Mouse (Mus musculus): ENCODE results near the gene Bcam.

Bcam gene

GRCm38 (mm10) chr7:19751070-19751383 is 19.8 kb downstream of the Bcam start:
- no peak for DNase-seq

- DNase-seq: peak; percentile 75
Measured at GRCm38 (mm10) chr7:19750217-19751069, 20.4 kb downstream of the Bcam start, which contains the start of gene Nectin2. Nectin2 (minus strand) TSS chr7:19750483.

- peak; percentile 74 for DNase-seq
Measured at GRCm38 (mm10) chr7:19749389-19750216, 21.2 kb downstream of the Bcam start.

DNA sequence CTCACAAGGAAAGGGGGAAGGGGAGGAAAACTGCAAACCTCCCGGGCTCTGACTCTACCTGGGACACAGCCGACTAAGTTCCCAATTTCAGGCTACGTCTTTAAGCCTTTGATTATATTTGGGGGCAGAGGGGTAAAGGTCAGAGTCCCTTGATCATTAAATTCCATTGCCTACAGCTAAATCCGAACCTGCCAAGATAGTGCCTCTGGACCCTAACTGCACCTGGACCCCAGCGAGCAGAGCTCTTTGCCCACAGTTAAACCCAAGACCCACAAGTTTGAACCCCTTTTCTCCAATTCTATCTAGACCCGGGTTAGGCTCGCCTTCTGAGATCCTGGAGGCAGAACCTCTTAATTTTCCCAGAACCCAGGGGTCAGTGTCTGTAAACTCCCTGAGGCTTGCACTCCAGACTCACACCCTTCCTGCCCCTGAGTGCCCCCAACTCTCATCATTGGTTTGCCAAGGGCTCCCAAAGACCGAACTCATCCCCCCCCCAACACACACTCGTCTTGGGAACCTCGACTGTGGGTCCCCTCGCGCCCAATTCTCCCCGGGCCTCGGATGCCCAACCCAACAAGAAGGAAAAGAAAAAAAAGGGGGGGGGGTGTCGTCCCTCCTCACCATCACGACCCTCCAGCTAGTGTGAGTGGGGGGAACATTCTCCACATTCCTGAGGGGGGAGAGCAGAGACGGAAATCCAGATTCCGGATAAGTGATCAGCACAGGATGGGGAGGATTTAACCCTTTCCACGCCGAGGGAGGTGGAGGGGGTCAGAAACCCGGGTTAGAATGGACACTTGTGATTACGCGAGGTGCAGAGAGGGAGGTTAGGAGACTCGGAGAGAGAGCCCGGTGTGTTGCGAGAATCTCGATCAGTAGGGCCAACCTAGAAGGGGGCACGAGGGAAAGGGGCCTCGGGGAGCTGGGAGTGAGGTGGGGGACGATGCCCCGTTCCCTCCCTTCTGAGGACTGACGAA is 22.3 kb downstream of the Bcam start:
- DNase-seq: no peak

- DNase-seq: no peak
Measured at GRCm38 (mm10) chr7:19747420-19748218, 23.2 kb downstream of the Bcam start.

GRCm38 (mm10) chr7:19746426-19747201 is 24.2 kb downstream of the Bcam start:
- no peak for DNase-seq

DNA sequence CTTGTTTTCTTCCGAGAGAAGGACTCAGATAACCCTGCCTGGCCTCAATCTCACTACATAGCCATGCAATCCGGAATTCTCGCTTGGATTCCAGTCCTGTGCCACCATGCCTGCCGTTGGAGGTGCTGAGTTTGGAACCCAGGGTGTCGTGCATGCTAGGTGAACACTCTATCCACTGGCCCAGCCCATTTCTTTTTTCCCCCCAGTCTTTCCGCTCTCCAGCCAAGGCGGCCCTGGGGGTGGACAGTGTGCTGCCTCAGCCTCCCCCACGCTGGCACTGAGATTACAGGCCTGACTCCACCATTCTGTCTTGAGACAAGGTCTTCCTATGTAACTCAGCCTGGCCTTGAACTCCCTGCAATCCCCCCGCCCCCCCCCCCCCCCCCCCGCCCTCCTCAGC is 24.8 kb downstream of the Bcam start:
- no peak for DNase-seq

GRCm38 (mm10) chr7:19744590-19745385 is 26.0 kb downstream of the Bcam start:
- DNase-seq: no peak

DNA sequence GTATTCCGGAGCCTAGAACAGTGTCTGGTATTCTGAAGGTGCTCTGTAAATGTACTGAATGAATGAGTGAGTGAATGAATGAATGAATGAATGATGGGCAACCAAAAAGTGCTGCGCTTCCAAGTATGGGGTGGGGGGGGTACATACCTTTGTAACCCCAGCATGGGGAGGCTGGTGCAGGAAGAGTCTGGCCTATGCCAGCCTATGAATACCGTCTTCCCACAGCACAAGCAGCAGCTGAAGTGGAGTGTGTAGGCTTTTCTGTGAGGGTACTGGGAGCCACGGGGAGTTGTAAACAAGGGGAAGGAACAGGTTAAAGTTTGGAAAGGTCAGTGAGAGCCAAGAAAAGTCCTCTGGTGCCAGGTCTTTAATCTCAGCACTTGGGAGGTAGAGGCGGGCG is 27.0 kb downstream of the Bcam start:
- no peak for DNase-seq

- DNase-seq: no peak
Measured at GRCm38 (mm10) chr7:19742468-19742867, 28.3 kb downstream of the Bcam start.

DNA sequence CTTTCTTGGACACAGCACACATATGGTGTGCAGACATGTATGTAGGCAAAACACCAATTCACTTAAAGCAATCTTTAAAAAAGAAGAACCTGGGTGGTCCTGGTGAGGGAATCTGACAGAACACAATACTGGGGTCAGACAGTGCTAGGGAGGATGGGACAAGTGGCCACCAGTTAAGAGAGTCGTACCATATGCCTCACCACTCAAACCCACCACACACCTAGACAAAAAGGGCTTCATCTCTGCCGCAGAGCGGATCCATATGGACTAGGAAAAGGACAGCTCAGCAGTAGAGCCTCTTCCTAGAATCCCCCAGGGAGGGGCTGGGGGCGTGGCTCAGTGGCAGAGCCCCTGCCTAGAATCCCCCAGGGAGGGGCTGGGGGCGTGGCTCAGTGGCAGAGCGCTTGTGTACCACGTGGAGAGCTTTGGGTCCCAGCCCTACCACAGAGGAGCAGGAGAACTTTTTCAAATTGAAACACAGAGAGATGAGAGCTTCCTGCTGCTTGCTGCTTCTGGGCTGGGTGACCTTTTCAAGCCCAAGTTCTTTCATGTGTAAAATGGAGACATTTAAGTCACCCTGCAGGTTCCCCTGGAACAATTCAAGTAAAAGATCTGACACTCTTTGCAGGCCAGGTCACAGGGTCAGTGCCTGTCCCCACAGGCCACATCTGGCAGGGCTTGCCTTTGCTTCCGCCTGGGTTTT is 29.3 kb downstream of the Bcam start:
- no peak for DNase-seq

DNA sequence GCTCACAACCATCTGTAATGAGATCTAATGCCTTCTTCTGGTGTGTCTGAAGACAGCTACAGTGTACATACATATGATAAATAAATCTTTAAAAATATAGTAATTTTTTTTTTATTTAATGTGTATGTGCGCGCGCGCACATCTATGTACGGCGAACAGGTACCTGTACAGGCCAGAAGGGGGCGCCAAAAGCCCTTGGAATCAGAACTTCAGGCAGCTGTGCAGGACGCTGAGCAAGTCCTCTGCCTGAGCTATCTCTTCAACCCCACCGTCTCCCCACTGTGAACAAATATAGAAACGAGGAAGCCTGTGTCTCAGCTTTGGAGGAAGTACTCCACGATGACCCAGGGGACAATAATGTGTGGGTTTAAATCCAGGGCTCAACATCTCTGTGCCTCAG is 30.5 kb downstream of the Bcam start:
- DNase-seq: peak; percentile 53

DNA sequence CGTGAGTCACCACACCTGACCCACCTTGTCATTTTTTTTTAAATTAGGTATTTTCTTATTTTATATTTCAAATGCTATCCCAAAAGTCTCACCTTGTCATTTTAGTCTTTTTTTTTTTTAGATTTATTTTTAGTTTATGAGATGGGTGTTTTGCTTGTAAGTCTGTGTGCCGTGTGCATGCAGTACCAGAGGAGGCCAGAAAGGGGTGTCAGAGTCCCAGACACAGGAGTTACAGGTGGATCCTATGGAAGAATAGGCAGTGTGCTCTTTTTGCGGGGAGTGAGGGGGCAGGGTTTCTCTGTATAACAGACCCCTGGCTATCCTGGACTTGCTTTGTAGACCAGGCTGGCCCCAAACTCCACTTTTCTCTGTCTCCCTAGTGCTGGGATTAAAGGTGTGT is 32.0 kb downstream of the Bcam start:
- DNase-seq: no peak

- DNase-seq: no peak
Measured at GRCm38 (mm10) chr7:19736389-19737057, 34.3 kb downstream of the Bcam start.

DNA sequence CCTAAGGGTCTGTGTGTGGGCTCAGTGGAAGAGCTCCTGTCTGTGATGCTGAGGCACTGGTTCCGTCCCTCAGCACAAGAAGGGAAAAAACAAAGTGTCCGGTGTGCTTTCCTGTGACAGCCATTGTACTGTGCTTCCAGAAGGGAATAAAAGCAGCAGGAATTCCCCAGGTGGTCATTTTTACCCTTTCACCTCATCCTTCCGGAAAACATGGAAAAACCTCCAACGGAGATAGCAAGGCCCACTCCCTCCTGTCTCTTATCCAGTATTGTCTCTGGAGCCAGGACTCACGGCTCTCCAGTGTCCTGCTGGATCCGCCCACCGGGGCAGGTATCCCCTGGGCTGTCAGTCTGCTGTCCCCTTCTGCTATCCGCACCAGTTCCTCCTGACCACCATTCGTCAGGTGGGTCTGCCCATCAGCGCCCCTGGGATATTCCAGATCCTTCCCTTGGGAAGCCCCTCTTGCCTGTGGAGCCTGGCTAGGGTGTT is 36.6 kb downstream of the Bcam start:
- no peak for DNase-seq

DNA sequence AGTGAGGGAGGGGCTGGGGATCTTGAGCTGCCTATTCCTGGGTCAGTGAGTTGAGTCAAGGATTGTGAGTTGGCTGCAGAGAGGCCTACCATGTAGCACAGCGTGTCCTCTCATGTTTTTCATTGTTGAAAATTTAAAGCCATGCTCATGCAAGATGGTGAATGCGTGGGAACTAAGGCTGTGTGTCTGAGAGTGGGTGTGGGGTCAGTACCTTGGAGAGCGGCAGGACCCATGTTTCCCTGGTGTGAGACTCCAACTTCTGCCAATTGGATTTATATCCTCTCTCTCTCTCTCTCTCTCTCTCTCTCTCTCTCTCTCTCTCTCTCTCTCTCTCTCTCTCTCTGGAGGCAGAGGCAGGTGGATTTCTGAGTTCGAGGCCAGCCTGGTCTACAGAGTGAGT is 44.3 kb downstream of the Bcam start:
- DNase-seq: peak; percentile 34

DNA sequence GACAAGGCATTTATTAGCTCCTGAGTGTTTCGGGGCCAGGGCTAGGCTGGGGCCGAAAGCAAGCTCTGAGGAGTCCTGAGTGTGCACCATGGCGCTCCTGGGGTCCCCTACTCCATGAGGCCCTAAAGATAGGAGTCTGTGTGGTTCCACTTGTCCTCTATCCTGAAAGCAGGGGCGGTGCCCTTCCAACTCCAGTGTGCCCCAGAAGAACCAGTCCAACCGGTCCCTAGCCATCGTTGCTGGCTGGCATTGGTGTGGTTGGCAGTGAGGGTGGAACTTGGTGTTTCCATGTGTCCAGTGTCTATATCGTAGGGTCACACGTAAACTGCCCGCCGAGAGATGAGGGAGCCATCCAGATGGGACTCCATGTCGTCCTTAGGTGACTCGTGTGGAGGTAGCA is 46.6 kb downstream of the Bcam start:
- DNase-seq: no peak

DNA sequence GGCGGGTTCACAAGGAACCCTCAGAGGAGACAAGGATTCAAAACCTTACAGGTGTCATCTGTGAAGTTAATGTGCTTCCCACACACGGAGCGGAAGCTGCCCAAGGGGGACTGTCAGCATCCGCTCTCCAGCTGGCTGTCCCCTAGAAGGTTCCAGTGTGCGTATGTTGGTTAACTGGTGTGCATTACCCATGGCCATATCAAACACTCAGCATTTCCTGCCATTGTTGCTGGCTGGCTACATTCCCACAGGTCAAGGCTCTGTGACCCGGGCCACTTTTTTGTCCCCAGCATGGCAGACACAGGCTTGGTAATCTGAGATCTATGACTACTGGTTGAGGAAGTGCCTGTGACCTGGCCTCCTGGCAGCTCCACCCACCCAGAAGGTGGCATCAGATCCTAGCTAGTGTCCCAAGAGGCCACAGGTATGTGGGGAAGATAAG is 48.0 kb downstream of the Bcam start:
- DNase-seq: no peak

- no peak for DNase-seq
Measured at GRCm38 (mm10) chr7:19719200-19719599, 51.6 kb downstream of the Bcam start.

All from thymus, postnatal 4 days (tissue).